8 mouse cellular contexts compared by ENCODE assay signal in the genomic region with DNA sequence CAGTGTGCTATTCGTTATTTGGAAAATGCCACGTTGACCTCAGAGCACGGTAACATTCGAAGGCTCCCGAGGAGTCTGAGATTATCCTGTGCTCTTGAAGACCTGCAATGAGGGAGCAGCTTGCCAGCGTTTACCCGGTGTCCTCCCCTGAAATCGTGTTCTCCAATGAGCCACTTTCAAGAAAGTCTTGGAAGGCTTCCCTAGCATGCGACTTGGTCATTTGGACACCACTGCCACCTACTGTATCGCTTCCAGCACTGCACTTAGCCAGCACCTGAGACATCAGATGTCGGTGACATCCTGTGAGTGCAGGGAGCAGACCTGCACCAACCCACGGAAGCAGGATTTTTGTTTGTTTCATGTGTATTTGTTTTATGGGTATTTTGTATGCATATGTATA. TPM values are rescaled to one million over a fixed set of nuclear protein-coding genes. Genes with fewer than 3 reads are reported as not detected.
A peak's percentile ranks its signal among the peaks of the same experiment; 100 is the strongest.
DNase-seq lines count a peak whose midpoint lies in the region; ATAC-seq and TF ChIP-seq lines count a peak whose summit lies in the region.

No protein-coding gene starts in this region.

- H3K27ac ChIP-seq in liver, embryonic 12.5 days, result no peak overlapping the region
- H3K27ac ChIP-seq in gastrocnemius, adult 2 months, result no peak overlapping the region
- no peak overlapping the region for H3K27ac ChIP-seq in hindbrain, postnatal 0 days

- no peak for ATAC-seq in liver, embryonic 12.5 days
- peak; percentile 63; the same call in 1 of the 2 replicates for ATAC-seq in hindbrain, postnatal 0 days
- peak; percentile 45; the same call in 1 of the 2 replicates for ATAC-seq in megakaryocyte, adult 5-6 weeks (ENCODE audit: poor library complexity, severe bottlenecking)

- no peak overlapping the region for H3K4me3 ChIP-seq in liver, embryonic 12.5 days
- peak overlapping the region; percentile 41 for H3K4me3 ChIP-seq in gastrocnemius, adult 2 months
- H3K4me3 ChIP-seq in hindbrain, postnatal 0 days (ENCODE audit: low read length), result no peak overlapping the region

- no peak overlapping the region for H3K9ac ChIP-seq in liver, embryonic 12.5 days
- no peak overlapping the region; the same call in 1 of the 2 replicates for H3K9ac ChIP-seq in hindbrain, postnatal 0 days (replicated peaks; ENCODE audit: low read length)

- peaks cover 29% of the 10 kb centered on the region for H3K27me3 ChIP-seq in liver, embryonic 12.5 days (replicated peaks)
- H3K27me3 ChIP-seq in hindbrain, postnatal 0 days (ENCODE audit: insufficient read depth, low read length), result no peaks in the 10 kb centered on the region

- TF ChIP-seq CTCF in gastrocnemius, adult 2 months (IDR thresholded peaks at IDR 0.05), result peak; percentile 88
- TF ChIP-seq CTCF in hindbrain, postnatal 0 days (IDR thresholded peaks at IDR 0.05; ENCODE audit: low read depth), result peak; percentile 96

- H3K4me1 ChIP-seq in liver, embryonic 12.5 days, result no peaks in the 10 kb centered on the region
- H3K4me1 ChIP-seq in hindbrain, postnatal 0 days (ENCODE audit: insufficient read depth, low read length), result 0 out of 2 replicates have a peak, but pooled peaks cover 3% of the 10 kb centered on the region

- peak; percentile 44 for DNase-seq in liver
- DNase-seq in cerebellum, postnatal 4 days (ENCODE audit: low spot score in 2 of 2), result peak; percentile 62 to 76
- peak; percentile 69 for DNase-seq in gastrocnemius, adult 2 months
- DNase-seq in hindbrain, postnatal 0 days (ENCODE audit: low spot score), result peak; percentile 90
- DNase-seq in layer of hippocampus, postnatal 36 days, result peak; percentile 65 to 68
- DNase-seq in right cerebral cortex, postnatal 25 days, result peak; percentile 74

- intact Hi-C loops in gastrocnemius, adult 2 months (cut with DNase I), result loop anchor here (1.0 kb wide), 1 partner anchor 14 kb away; no protein-coding TSS in a partner anchor

- WGBS in liver, embryonic 12.5 days (ENCODE audit: insufficient replicate concordance), result 11% methylated on average over 12 of the region's 12 CpGs
- 6% methylated on average over 12 of the region's 12 CpGs for WGBS in hindbrain, postnatal 0 days

- H3K9me3 ChIP-seq in liver, embryonic 12.5 days (replicated peaks), result no peaks in the 10 kb centered on the region
- no peaks in the 10 kb centered on the region for H3K9me3 ChIP-seq in hindbrain, postnatal 0 days (ENCODE audit: low read length)

- H3K36me3 ChIP-seq in liver, embryonic 12.5 days, result no peaks in the 10 kb centered on the region
- no peaks in the 10 kb centered on the region for H3K36me3 ChIP-seq in hindbrain, postnatal 0 days (ENCODE audit: insufficient read depth, low read length)

- H3K4me2 ChIP-seq in liver, embryonic 12.5 days, result no peak overlapping the region
- H3K4me2 ChIP-seq in hindbrain, postnatal 0 days (ENCODE audit: low read depth, low read length), result peak overlapping the region; percentile 43

RNA-seq across cellular contexts. Expression of a gene that starts 15.4 kb away (rescaled TPM):
- polyA plus RNA-seq in liver, embryonic 12.5 days (2016; fragmentation: Nextera tagmentation; extraction: Ambion mirVana), result 0.46 and 0.50 TPM in 2 replicates
- total RNA-seq in gastrocnemius, adult 2 months (2021), result not detected
- total RNA-seq in hindbrain, postnatal 0 days (2014; rRNA removed), result 1.8 and 7.8 TPM in 2 replicates
- 1.8 and 2.2 TPM in 2 replicates for polyA plus RNA-seq in hindbrain, postnatal 0 days (2015; fragmentation: Nextera tagmentation; extraction: Ambion mirVana)
- 1 to 10 TPM; 1.8 to 2.2 TPM for total RNA-seq in layer of hippocampus, postnatal 36 days (2021)
- not detected in 2 replicates for total RNA-seq in megakaryocyte, adult 5-6 weeks (2015)
- total RNA-seq in megakaryocyte, adult 5-6 weeks (2017), result not detected in 2 replicates

RNA-seq across cellular contexts. Expression of a gene that starts 55.0 kb away (rescaled TPM):
- polyA plus RNA-seq in liver, embryonic 12.5 days (2016; fragmentation: Nextera tagmentation; extraction: Ambion mirVana), result 0.44 and 0.51 TPM in 2 replicates
- 1 to 10 TPM; 3.6 to 3.7 TPM for total RNA-seq in gastrocnemius, adult 2 months (2021)
- 25.1 and 26.3 TPM in 2 replicates for total RNA-seq in hindbrain, postnatal 0 days (2014; rRNA removed)
- 1.8 and 1.9 TPM in 2 replicates for polyA plus RNA-seq in hindbrain, postnatal 0 days (2015; fragmentation: Nextera tagmentation; extraction: Ambion mirVana)
- total RNA-seq in layer of hippocampus, postnatal 36 days (2021), result 1 to 10 TPM; 4.4 to 4.5 TPM
- not detected in 2 replicates for total RNA-seq in megakaryocyte, adult 5-6 weeks (2015)
- total RNA-seq in megakaryocyte, adult 5-6 weeks (2017), result not detected in 2 replicates

Comparison
In these comparisons a context has a peak if more than half of its experiments do, and no peak if none do; other contexts are left out.
1. RNA of a gene that starts 55.0 kb away (total RNA-seq): 25.1 to 26.3 TPM in hindbrain, postnatal 0 days, 4.4 to 4.5 TPM in layer of hippocampus, postnatal 36 days and 3.6 to 3.7 TPM in gastrocnemius, adult 2 months; not detected in megakaryocyte, adult 5-6 weeks; every median in the first group is over 4 times any median in the second.
2. Peak in every context shown above with its lines, with median percentiles within 50 percentile points of each other: DNase-seq.